Mouse (Mus musculus) telencephalon, adult 2 months (tissue): ENCODE data around the gene Lamb1.

Experiments used
- DNase-seq: peaks from one replicate; pipeline ENCODE4 v3.0.0-alpha.2; 2011; ENCODE audit warnings: low read depth, low spot score

Lamb1 gene

DNA sequence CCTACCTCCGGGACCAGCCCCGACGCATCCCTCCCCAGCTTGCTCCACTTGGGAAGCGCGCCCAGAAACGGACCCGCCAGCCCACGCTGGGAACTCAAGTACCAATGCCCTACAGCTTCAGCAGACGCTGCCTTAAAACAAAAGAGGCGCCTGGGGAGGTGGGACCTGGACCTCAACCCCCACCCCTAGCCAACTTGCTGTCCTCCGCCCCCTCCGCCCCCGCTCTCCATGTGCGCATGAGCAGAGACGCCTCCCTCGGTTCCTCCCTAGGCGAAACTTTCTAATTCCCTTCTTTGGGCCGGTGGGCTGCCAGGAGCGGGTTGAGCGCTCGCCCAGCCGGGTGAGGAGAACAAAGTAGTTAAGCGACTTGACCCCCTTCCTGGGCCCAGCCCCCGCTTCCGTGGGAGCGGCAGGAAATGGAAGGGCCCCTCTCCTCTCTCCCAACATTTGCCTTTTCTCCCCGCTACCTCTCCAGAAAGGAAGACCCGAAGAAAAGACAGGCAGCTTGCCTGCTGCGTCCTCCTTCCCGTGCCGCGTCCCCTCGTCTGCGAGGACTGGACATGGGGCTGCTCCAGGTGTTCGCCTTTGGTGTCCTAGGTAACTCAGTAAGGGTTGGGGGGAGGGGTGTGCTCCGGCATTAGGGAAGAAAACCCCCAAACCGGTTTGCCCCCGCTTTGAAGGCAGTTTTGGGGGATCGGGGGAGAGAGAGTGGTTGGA, at the start of gene Lamb1:
Gene Lamb1 (plus strand): TSS at position 230 of the 717 bp plus-strand sequence.
- DNase-seq, result no peak

DNA sequence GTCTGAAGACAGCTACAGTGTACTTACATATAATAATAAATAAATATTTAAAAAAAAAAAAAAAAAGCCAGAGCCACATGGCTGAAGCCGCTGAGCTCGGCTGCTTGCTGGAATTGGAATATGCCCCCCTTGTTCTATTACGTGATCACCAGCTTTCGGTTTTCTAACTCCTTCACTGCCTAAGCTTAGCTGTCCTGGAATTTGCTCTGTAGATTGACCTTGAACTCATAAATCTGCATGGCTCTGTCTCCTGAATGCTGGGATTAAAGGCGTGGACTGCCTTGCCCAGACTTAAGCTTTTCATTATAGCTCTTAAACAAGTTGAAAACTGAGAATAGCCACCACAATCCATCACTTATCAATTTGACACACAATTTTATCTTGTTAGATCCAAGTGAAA, 47.8 kb upstream of the Lamb1 start:
- no peak for DNase-seq

DNA sequence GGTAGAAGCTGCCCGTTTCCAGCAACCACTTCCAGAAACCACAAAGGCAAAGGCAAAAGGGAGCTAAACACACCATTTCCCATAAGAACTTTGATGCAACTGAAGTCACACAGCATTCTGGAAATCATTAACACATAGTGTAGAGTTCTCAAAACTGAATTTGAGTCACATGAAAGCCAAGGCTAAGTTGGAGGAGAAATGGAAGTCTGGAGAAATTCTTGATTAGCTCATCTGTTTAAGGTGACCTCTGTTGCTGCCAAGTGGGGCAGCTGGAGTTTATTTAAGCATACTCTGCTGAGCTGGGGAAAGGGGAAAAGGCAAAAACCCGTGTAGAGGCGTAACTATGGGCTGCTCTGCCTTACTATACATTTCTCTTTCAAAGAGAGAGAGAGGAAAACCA, 46.3 kb upstream of the Lamb1 start:
- DNase-seq, result no peak

DNA sequence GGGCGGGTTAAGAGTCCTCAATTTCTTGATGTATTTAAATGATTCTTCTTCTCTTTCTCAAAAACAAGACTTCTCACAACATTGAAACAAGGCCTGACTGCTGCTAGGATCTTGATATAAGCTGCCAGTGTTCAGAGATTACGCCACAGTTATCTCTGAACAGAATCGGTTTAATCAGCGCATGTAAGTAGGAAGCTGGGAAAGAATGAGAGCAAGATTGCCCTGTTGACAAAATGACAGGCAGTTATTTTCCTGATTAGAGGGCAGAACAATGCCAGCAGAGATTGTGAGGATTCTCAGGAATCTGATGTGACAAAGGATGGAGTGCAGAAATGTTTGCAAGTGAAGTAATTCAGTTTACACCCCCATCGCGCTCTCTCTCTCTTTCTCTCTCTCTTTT, 43.5 kb upstream of the Lamb1 start:
- no peak for DNase-seq

DNA sequence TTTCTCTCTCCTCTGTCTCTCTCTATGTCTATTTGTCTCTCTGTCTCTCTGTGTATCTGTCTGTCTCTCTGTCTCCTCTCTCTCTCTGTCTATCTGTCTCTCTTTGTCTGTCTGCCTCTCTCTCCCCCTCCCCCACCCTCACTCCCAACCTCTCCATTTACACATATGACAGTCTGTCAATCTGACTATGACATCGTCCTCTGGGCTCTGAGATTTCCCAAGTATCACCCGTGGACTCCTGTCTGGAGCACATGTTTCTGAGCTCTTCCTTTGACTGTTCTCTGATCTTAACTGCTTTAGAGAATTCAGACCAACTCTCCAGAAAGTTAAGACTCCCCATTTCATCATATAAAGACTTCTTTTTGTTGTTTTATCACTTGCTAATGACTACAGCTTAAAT, 42.8 kb upstream of the Lamb1 start:
- DNase-seq, result no peak

DNA sequence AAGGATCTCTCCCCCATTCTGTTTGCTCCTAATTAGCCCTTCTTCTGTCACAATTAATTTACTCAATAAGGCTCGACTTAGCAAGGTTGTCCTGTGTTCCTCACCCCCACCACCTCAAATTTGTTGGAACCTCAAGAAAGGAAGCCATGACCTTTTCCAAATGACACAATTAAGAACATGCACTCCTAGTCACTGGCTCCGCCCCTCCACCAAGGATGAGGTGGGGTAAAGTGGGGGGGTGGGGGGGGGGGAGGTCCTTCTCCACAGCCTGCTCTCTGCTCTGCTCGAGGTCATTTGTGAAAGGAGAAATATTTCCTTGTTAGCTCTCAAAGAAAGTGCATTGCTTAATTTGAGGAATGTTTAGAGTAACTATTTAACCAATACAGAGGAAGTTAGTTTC, 42.3 kb upstream of the Lamb1 start:
- DNase-seq, result no peak

DNA sequence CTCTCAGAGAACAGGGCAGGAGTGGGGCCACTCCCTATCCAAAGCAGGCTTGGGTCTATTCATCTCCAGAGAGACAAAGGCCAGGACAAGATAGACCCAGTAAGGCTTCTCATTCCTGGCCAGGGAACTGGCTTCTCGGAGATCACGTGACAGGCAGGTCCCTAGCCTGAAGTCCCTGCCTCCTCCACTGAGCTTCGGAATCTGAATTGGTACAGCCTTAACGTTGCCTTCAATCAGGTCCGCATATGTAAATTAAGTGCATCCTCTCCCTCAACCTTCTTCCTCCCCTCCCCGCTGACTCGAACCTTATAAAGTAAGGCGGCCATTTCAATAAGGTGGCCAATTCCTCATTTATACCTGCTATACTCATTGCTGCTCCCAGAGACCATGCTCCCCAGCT, 39.6 kb upstream of the Lamb1 start:
- no peak for DNase-seq

DNA sequence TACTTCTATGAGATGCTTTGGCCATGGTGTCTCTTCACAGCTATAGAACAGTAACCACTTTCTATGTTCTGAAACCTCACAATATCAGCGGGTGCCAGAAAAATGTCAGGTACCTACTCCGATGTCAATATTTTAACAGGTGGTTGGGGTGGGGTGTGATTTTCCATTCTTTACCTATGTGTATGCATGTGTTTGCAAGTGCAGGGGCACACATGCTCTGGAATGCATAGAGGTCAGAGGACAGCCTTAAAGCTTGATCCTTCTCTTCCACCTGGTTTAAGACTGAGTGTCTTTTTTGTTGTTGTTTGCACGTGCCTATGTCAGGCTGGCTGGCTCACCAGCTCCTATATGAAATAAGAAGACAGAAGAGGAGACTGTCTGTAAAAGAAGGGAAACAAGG, 37.9 kb upstream of the Lamb1 start:
- no peak for DNase-seq

DNA sequence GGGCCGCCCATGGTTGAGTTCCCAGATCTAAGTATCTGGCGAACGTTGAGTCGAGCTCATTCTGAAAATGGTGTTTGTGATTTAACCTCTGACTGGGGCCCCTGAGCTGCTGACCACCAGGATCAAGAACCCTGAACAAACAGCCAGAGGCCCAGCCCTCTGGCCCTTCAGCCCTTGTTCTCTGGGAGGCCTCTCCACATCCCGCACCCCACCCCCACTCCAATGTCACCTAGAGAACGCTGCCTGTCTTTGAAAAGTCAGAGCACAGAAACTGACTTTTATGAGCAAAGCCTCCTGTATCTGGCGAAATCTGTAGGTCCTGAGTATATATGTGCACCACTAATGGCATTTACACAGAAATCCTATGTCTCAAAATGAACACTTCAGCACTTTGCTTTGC, 36.2 kb upstream of the Lamb1 start:
- DNase-seq, result no peak

DNA sequence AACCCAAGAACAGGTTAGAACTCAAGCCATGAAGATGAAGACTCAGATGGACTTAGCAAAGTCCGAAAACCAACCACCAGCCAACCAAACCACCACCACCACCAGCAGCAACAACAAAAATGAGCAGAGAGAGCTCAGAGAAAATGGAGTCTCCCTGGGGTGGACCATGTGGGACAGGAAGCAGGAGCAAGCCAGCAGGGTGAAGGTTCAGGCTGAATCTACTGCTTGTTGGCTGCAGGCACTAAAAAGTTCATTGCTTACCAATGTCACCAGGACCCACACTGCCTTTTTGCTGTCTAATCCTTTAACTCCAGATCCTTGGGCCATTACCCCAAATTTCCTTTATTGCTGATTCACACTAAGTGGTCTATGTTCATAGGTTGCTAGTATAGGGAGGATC, 32.4 kb upstream of the Lamb1 start:
- no peak for DNase-seq

DNA sequence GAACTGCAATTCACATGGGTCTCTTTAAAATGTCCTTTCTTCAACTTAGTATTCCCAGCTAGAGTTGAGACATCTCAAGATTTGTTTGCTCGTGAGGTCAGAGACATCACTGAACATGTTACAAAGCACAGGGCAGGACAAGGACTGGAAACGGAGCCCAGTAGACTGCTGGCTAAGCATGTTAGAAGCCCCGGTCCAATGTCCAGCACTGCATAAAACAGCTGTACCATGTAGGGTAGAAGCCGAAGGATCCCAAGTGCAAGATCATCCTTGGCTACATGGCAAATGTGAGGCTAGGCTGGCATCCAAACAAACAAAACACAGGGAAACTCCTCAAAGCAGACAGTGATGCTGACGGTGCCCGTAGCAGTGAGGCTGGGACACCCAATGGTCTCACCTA, 30.0 kb upstream of the Lamb1 start:
- DNase-seq, result no peak

DNA sequence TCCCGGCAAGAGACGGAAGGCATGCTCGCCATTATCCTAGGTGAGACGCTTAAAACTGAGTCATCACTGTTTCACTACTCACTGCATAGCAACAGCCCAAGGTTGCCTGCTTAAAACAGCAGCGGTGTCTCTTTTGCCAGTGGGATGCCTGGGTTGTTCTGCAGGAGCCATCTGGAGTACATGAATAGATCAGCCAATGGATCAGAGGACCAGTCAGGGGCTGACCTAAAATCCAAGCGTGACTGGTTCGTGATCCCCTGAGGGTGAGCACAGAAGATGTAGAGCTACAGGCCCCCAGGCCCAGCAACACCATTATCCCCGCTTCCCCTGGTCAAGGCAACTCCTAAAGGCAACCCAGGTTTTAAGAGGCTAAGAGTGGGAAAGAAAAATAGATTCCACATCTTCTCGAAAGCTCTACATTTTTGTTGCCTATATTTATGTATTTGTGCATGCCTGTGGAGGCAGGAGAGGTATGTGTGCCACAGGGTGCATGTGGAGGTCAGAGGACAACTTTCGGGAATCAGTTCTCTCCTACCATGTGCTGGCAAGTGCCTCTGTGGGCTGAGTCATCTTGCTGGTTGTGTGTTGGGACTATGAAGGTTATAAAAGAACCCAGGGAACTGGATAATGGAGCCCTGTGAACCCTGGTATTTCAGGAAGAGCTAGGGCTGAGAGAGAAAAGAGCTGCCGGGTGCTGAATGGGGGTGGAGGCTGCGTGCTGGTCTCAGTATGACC, 28.0 kb upstream of the Lamb1 start:
- peak; percentile 19 for DNase-seq

DNA sequence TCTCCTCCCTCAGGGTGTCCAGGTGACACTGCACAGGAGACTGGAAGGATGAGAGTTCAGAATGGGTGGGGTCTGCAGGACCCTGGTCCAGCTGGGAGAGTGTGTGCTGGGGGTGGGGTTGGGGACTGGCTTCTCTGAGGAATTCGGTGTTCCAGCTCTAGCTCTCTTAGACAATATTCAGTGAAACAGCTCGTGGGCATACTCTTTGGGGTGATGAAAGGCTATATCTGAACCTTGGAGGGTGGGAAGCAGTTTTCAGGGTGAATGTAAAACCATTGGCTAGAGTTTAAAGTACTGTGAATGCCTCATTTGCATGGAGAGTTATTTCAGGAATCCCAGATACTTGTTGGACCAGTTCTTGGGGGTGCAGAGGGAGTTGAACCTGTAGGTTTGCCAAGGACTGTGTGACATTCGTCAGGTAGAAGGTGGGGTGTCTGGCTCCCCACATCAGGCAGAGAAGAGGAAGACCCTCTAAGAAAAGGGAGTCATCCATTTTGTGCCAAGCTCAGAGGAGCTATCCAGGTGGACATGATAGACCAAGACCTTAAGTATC, 25.9 kb upstream of the Lamb1 start:
- DNase-seq, result no peak

DNA sequence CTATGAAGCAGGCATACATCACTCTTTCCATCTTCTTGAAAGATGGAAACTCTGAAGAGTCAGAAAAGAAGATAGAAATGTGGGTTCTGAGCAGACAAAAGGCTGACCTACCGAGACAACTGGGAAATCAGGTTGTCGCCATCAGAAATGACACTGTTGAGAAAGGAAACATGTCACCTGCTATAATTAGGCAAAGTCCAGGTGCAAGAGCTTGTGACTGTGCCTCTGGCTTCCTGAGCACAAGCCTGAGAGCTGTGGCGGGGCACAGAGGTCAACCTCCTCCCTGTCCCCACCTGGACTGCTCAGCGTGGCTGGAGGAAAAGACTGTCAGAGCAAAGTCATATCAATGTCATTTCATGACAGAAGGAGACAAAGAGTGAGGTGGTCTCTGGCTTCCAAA, 25.2 kb upstream of the Lamb1 start:
- no peak for DNase-seq

DNA sequence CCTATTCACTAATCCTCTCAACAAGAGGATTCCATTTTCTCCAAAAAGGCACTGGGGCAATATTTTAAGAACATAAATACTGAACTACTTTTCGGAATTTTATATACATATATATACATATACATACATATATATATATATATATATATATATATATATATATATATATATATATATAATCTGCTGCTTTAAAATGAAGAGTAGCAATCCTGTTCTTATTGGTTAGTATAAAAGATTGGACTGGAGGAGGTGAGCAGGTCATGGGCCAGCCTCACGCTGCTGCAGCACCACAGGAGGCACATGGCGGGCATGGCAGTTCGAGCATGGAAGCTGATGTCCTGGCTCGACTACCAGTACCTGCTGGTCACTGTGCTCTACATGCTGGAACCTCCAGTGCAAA, 24.6 kb upstream of the Lamb1 start, which contains the start of gene Gm6993:
Gene Gm6993 (plus strand): TSS at position 301 of the 400 bp plus-strand sequence.
- no peak for DNase-seq

DNA sequence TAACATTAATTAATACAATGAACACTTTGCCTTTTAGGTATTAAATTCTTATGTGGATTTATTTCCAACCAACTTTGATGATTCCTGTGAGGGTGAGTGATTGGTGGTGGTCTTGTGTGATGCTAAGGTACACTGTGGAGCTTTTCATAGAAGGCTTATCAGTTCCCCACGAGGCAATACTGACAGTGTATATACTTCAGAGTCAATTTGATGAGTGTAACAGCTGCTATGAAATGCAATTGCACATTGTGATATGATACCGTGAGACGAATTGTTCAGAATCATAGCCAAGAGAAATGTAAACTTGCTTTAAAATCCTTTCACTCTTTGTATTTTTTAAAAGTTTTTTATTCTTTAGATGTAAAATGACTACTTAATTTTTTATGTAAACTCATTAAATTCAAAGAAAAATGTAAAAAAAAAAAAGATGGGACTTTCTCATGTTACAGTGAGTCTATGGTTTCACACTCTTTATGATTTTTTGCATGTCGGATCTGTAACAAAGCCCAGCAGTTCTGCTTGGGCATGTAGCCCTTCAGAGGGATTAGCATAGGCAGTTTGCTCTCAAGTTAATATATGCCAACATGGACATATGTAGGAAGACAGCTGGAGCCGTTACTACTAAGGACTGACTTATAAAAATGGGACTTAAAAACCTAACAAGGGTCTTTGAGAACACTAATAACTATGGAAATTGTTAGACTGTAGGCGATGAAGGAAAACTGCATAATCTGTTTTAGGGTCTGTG, 23.3 kb upstream of the Lamb1 start:
- no peak for DNase-seq

DNA sequence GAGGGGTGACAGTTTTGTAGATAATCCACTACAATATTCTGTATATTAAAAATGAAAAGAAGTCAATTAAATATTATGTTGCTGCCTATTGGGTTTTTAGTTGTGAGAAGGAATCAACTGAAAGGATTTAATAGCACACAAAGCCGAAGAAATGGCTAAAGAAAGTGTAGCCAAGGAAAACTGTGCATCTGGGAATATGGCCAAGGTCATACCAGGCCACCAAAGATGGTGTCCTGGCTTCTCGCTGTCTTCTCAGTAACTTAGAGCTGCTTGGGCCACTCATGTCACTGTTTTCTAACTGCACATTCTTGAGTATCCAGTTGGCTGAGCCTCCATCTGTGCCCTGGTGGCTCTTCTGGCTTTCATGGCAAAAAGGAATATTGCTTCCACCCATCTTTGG, 21.0 kb upstream of the Lamb1 start:
- no peak for DNase-seq

DNA sequence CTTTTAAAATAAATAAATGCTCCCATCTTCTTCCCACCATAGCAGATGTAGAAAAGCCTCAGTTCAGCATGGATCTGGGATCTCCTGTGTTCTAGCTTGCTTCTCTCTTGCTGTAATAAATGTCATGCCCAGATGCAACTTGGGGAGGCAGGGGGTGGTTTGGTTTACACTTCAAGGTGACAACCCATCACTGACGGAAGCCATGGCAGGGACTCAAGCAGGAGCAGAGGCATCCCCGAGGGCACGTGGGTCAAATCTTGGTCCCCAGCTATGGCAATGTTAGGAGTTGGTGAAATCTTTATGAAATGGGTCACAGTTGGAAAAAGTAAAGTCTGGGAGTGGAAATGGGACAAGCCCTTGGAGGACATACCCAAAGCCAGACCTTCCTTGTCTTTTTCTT, 20.3 kb upstream of the Lamb1 start:
- DNase-seq, result no peak

DNA sequence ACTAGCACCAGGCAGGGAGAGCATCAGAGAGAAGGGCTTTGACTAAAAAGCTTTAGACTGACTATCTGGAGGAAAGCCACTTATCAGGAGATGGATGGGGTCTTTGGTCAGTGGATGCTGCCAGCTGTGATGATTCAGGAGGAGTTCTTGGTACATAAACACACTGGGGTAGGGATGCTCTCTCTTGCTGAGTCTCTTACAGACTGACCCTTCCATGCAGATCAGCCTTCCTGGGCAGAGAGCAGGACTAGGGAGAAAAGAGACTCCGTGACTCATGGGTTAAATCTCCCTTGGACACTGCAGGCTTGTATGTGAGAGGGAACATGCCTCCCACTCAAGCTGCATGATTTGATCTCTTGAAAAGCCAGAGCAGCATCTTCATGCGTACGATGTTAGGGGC, 18.9 kb upstream of the Lamb1 start:
- no peak for DNase-seq

DNA sequence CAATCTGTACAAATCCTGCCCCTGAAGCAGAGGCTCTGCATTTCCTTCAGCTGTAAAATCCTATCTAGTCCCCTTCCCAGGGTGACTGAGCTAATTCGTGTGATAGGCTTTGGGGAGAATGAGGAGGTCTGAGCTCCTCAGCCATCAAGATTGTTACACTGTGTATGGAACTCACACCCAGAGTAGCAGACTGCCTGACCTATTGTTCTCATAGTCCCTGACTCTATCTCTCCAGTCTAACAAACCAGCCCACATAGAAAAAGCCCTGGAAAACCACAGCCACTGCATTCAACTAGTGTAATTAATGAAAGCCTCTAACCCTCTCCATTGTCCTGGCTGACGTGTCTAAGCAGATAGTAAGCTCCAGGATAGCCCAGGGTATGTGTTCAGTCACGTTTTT, 18.4 kb upstream of the Lamb1 start:
- DNase-seq, result no peak

DNA sequence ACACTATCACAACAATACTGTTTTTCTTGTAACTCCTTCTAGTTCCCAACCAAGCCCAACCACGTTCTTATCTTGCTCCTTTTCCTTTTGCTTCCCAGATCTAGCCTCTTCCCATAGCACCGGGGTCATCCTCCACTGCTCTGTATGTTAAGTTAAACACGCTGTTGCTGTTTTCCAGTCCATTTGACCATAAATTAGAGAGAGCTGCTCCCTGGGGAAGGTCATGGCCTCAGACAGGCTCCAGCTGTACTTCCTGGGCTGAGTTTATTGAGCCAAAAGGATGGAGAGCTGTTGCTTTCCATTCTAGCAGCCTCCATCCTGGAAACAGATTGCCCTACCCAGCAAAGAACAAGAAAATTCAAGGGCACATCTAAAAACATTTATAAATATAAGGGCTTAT, 16.9 kb upstream of the Lamb1 start:
- no peak for DNase-seq

DNA sequence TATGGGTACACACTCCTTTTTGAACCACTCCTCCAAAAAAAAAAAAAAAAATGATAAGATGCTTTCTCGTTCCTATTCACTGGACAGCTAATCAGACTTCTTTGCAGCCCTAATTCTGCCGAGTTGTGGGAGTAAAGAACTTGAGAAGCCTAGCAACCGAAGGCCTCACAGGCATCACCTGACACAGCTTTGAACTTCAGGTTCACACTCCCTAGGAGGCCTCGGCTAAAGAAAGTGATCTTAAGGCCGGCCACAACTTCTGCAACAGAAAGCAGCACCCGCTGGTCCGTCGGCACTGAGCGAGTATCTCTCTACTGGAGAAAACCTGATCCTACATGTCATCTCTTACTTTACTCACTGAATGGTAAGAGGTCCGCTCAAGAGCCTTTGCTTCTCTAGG, 16.4 kb upstream of the Lamb1 start:
- DNase-seq, result no peak
